Mouse (Mus musculus) bone marrow, adult 2 months (tissue): Measurements from ENCODE around the gene Josd2.

Experiments
- CTCF ChIP-seq: fragments of 200-500 bp; IDR thresholded peaks from 2 replicates; pipeline ENCODE4 v1.5.1; 2011; ENCODE audit warnings: low read length, control low read depth; ENCODE audit not compliant: control insufficient read depth, insufficient read depth
- POLR2A ChIP-seq: fragments of 200-500 bp; IDR thresholded peaks from 2 replicates; pipeline ENCODE4 v1.6.1; 2011; ENCODE audit warnings: low read depth, mild to moderate bottlenecking, control low read depth, low read length, borderline replicate concordance; ENCODE audit not compliant: control insufficient read depth

GRCm38 (mm10) chr7:44497361-44498055 is 29.7 kb downstream of the Josd2 start:
- TF ChIP-seq CTCF (no peak), POLR2A (no peak)
